Mouse (Mus musculus): Measurements from ENCODE around the gene Zcchc3.
"Not testable (repeated sequence)": the region's sequence is repeated elsewhere in the genome, so short reads cannot be mapped to it uniquely, and the experiment has no call there.

Gene Zcchc3

DNA sequence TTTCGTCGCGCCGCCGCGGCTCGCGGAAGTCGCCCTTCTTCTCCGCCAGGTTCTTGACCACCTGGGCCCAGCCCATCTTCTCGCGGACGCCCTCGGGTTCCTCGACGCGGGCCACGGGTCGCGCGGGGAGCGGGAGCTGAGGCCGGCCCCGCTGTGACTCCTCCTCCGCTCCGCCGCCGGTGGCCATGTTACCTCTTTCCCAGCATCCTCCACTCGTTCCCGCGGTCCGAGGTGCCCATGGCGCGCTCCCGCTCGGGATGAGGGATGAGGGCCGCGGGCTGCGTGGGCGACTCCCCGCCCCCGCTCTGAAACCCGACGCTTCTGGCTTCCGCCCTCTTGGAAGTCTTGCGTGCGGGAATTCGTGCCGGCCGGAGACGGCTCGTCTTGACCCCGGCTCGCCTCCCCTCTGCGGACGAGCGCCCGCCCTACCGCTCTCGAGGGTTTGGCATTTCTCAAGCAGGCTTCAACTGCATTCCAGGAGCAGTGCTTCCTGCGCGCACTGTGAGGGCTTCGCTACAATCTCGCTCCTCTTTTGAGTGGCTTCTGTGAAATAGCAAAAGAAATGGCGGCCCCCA is at the start of gene Zcchc3:
Zcchc3 (minus strand) TSS at position 437 of the 575 bp plus-strand sequence.
- DNase-seq: peak; percentile 93

DNA sequence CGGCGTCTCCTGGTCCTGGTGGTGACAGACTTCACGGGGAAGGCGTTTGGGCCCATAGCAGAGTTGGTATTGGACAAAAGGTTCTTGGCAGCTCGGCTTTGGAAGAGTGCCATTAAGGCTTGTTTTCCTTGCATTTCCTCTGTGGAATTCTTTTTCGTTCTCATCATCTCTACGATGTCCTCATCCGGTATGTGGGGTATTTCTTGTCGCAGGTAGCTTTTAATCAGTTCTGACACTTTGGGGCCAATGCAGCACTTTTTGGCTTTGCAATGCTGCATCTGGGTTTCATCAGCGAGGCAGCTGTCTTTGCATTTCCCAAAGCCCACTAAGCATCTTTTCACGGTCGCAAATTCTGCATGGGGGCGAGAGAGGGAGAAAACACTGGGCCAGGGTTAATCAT is 44.4 kb upstream of the Zcchc3 start:
- DNase-seq: no peak

DNA sequence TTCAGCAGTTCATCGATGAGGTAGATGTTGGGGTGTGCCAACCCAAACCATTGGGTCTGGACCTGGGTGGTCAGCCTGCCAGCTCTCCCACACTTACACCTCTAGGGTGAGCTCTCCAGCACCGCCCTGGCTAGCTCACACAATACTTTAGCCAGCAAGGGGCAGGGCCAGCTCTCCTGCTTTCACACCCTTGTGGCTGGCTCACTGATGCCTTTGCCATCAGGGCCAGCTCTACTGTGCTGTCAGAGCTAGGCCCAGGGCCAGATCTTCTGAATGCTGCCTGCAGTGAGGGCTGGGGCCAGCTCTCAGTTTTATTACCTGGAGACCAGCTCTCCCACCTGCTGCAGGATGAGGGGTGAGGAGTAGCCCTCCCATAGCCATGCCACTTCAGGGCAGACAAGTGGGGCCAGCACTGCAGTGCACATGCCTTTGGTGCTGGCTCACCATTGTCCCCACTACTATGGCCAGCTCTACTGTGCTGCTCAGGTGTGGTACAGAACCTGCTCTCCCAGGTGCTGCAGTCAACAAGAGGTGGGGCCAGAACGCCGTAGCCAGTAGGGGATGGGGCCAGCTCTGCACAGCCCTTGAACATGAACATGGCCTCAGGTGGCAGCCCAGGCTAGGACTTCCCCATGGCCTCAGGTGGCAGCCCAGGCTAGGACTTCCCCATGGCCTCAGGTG is 37.4 kb upstream of the Zcchc3 start:
- no peak for DNase-seq

DNA sequence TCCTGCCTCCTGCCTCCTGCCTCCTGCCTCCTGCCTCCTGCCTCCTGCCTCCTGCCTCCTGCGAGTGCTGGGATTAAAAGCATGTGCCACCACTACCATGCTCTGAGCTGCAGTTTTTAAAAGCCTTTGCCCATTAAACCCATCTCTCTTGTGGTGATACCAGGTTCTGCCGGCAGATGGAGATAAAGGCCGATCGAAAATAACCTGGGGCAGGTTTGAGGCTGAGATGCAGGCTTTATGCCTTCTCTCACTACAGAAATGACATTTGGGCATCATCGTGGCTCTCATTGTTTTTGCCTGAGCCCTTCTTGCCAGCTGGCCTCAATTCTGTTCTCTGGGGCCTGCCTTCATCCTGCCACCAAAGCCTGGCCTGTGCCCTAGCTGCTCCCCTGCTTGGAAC is 35.4 kb upstream of the Zcchc3 start:
- DNase-seq: peak; percentile 65

DNA sequence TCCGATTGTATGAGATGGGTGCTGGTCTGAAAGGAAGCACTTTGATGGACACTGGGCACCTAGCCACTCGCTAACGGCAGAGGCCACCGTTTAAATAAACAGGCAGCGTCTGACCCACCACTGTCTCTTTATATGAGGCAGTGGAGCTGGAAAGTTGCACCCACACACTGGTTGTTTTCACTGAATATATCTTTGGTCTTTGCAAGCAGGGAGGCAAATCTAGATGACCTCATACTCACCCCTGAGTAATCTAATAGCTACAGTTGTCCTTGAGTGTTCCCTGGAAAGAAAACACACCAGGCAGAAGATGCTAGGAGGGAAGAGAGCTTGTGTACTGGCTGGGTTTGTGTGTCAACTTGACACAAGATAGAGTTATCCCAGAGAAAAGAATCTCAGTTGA is 32.6 kb upstream of the Zcchc3 start:
- DNase-seq: no peak

DNA sequence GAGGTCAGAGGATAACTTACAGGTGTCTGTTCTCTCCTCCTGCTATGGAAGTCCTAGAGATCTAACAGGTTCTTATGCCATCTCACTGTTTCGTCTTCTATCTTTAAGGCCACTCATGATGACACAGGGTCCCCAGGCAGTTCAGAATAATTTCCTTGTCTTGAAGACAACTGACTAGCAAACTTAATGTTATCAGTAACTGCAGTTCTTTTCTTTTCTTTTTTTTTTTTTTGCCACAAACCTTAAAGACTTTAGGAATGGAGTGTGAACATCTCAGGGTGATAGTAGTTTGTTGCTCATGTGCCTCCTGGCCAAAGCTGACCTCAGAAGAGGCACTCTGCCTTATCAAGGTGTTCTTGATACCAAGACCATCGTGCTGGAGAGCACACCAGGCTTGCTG is 31.8 kb upstream of the Zcchc3 start:
- DNase-seq: no peak

DNA sequence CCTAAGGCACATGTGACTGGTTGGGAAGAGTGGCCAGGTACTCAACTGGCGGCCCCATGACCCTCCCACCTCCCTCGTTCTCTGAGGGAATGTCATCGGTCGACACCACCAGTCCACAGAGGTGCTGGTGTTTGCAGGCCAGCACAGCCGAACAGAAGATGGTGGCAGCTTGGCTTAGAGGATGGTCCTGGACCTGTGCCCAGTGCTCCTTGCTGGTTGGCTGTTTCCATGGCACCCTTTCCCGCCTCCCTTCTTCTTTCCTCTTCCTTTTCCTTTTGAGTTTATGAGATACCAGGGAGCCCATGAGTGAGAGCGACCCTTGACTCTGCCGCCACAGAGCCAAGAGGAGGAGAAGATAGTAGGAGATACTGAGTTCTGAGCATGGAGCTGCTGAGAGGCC is 28.5 kb upstream of the Zcchc3 start:
- no peak for DNase-seq

DNA sequence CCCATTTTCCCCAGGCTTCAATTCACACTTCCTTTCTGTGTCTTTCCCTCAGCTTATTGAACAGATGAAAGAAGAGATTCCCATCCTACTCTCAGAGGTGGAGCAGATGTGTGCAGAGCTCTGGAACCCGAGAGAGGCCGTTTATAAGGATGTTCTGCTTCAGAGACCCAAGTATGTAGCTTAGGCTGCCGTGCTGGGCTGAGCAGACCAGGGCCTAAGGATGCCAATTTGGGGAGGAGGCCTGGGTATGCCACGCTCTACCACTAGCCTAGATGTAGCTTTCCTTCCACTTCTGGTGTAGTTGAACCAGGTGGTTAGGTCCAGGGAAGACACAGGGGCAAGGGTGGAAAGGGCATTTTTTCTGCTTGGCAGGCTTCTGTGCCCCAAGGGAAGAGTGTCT is 27.5 kb upstream of the Zcchc3 start:
- DNase-seq: no peak

DNA sequence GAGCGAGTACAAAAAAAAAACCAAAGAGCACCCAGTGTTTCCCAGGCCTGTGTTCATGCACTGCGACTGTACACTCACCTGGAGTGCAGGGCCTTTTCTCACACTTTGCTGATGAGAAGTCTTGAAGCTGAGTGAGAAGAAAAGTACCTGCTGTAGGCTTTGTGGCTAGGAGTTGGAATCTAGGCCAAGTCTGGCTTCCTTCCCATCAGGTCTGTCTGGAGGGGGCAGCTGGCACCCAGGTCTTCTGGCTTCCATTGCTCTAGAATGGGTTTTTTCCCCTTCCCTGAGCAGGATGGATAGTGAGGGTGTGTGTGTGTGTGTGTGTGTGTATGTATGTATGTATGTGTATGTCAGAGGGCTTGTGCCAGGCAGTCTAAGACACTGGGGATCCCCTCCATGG is 25.0 kb upstream of the Zcchc3 start:
- no peak for DNase-seq

- DNase-seq: no peak
Measured at GRCm38 (mm10) chr2:152438963-152439362, 24.1 kb upstream of the Zcchc3 start.

- DNase-seq: peak; percentile 88
Measured at GRCm38 (mm10) chr2:152436983-152437860, 22.4 kb upstream of the Zcchc3 start.

DNA sequence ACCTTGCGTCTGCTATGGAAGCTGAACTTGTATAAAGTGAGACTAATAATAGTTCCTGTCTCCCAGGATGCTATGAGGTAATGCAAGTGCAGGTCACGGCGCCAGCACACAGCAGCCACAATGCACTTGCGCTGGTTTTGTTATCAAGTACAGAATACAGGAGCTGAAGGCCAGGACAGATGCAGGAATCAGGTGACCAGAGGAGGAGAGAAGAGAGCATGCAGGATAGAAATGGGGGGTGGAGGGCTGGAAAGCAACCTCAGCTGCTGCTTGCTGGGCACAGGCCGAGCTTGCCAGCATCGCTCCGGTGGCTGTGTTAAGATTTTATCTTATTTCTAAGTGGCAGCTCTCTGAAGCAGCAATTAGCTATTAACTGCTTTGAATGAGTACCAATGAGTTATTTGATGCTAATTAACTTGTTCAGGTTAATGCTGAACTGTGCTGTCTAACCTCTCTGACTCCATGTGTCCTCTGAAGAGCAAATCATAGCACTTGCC is 21.6 kb upstream of the Zcchc3 start:
- DNase-seq: peak; percentile 55

- DNase-seq: not testable (repeated sequence)
Measured at GRCm38 (mm10) chr2:152428481-152428880, 13.7 kb upstream of the Zcchc3 start.

DNA sequence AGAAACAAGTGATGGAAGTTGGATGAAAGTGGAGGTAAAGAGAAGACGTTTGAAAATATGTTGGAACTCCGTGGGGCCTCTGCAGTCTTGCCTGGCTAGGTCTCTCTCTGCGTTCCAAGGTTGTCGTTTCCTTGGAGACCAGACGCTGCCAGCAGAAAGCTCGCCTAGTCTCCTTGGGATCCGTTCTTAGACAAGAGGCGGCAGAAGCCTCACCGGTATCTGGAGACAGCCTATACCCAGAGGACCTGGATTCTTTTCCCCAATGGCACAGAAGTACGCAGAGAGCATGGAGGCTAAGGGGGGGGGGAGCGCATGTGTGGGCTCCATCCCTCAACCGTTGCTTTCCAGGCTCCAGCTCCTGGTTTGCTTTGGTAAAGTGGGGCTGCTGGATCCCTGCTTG is 12.7 kb upstream of the Zcchc3 start:
- DNase-seq: peak; percentile 25

- no peak for DNase-seq
Measured at GRCm38 (mm10) chr2:152415786-152416185, 959 bp upstream of the Zcchc3 start.

- no peak for DNase-seq
Measured at GRCm38 (mm10) chr2:152415287-152415686, 460 bp upstream of the Zcchc3 start, which contains the start of gene 6820408C15Rik. Gene 6820408C15Rik (plus strand): TSS chr2:152415587.

DNA sequence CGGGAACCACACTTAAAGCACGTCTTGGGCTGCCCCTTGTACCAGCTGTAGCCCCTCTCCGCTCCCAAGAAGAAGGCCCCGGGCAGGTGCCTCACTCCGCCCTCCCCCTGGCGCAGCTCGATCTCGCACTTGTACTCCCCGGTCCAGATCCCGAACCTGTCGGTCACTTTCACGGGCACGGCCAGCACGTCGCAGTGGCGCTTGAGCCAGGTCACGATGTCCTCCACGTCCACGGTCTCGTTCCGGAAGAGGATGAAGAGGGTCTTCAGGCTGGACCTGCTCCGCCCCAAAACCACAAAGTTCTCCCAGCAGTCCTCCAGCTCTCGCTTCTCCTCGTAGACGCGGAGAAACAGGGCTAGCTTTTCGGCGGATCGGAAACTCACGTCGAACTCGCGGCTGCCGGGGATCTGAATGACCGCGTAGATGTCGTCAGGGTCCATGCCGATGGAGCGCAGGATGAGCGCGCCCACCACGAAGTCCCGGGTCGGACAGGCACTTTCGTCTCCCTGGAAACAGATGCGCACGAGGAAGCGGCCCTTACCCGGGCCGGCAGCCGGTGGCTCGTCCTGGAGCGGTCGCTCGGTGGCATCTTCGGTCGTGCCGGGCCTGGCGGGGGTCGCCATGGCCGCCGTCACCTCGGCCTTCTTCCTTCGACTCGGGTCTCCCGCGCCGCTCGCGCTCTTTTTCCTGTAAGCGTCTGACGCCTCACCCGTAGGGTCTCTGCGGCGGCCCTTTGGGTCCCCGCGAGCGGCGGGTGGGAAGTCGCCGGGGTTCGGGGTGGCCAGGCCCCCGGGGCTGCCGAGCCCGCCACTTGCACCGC is 852 bp downstream of the Zcchc3 start:
- peak; percentile 46 for DNase-seq

GRCm38 (mm10) chr2:152413158-152413764 is 1.6 kb downstream of the Zcchc3 start:
- DNase-seq: peak; percentile 61

- DNase-seq: peak; percentile 24
Measured at GRCm38 (mm10) chr2:152412526-152413157, 2.2 kb downstream of the Zcchc3 start.

- no peak for DNase-seq
Measured at GRCm38 (mm10) chr2:152411471-152411870, 3.4 kb downstream of the Zcchc3 start.

DNA sequence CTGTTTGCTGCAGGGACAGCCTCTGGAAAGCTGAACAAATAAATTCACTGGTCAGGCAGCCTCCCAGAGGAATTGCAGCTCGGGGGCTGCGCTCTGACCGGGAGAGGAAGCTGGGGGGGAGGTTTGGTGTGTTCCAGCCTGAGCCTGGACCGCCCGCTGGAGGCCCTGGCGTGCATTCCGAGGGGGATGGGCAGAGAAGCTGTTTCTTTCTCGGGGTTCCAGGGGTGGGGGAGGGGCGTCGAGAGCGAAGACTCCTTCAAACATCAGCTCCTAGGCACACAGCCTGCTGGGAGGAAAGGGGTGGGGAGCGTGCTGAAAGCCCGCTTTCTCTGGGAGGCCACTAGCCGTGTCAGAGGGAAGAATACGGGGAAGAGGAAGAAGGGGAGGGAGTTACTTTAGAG is 3.9 kb downstream of the Zcchc3 start:
- DNase-seq: peak; percentile 94

DNA sequence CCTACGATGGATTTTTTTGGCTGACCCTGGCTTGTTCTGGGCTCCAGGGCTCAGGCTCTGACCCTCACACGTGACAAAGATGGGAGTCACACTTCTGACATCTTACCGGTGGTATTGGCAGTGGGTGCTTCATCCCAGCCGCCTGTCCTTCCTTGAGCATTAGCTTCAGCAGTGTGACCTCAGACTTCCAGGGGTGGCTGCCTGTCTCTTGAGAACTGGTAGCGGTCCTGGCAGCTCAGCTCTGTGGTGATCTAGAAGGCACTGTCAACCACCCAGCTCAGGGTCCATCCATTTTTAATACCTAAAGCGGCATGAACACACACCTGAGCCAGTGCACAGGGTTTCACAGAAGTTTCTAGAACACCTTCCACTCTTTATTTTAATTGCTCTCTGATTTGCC is 5.0 kb downstream of the Zcchc3 start:
- no peak for DNase-seq
